Mouse (Mus musculus) G1E (cell line): ENCODE data around the gene Timm17a.

ENCODE experiments used
- CTCF ChIP-seq: IDR thresholded peaks from 2 replicates; pipeline ENCODE4 v1.5.1; 2012; ENCODE audit warnings: low read depth, low read length, inconsistent platforms, mixed read lengths
- GATA1 ChIP-seq: IDR thresholded peaks from 2 replicates; pipeline ENCODE4 v1.6.1; 2012; ENCODE audit warnings: borderline replicate concordance, low read length, inconsistent platforms, mixed read lengths

DNA sequence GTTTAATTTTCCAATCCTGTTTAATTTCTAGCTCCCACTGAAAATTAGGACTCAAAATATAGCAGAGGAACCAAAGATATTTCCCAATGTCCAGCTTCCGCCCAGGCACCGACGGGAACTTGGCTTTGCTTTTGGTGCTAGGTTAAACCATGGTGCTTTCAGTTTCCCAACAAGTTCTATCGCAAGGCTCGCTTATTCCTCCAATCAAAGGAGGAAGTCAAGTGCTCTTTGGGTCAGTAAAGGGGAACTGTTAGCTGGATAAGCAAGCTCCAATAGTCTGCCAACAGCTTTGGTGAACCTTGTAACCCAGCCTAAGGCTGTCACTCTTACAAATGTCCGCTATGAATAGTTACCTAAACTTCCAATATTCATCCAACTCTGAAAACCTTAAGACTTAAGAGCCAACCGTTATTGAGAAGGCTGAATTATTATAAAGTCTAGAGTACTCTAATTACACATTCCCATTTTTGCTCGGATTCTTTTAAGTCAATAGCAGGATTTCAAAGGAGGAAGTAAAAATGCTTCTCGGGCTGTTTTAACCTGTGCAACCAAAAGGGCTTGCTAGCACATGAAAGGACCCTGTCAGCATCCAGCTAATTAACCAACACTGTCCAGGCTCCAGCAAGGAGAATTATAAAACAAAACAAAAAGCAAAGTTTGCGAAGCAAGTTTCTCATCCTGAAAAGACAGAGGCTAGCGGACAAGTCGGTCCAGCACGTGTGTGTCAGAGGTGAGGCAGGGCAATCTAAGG is 30.9 kb downstream of the Timm17a start:
- no peak for TF ChIP-seq GATA1
- no peak for TF ChIP-seq CTCF
